Mouse (Mus musculus) spleen, adult 2 months (tissue): ENCODE data around the gene Eps8l2. TPM values are rescaled to one million over a fixed set of nuclear protein-coding genes. Genes with fewer than 3 reads are reported as not detected.
A peak's percentile ranks its signal among the peaks of the same experiment; 100 is the strongest.

Experiments
- DNase-seq, 2 experiments: peaks; one replicate each; pipeline versions ENCODE4 v3.0.0 to v3.0.0-alpha.2; 2012 to 2021; ENCODE audit warnings: low spot score in 2 of 2, low read depth in 1 of 2
- H3K27ac ChIP-seq: fragments of 200-500 bp; 2 replicates; pipeline ENCODE4 v1.5.1; 2012; ENCODE audit warnings: low read length, inconsistent platforms; ENCODE audit not compliant: insufficient read depth
- H3K27me3 ChIP-seq: fragments of 200-500 bp; 2 replicates; pipeline ENCODE4 v1.6.1; 2012; ENCODE audit warnings: mild to moderate bottlenecking, moderate library complexity, low read length, inconsistent platforms; ENCODE audit not compliant: control insufficient read depth, insufficient read depth
- H3K36me3 ChIP-seq: fragments of 200-500 bp; 2 replicates; pipeline ENCODE4 v1.6.1; 2012; ENCODE audit warnings: mild to moderate bottlenecking, low read length, inconsistent platforms; ENCODE audit not compliant: control insufficient read depth, insufficient read depth
- H3K4me1 ChIP-seq: fragments of 200-500 bp; 2 replicates; pipeline ENCODE4 v1.6.1; 2011; ENCODE audit warnings: inconsistent platforms; ENCODE audit not compliant: control insufficient read depth, insufficient read depth, insufficient read length
- H3K4me3 ChIP-seq: fragments of 200-500 bp; 2 replicates; pipeline ENCODE4 v1.5.1; 2011; ENCODE audit warnings: mild to moderate bottlenecking, inconsistent platforms; ENCODE audit not compliant: insufficient read depth, insufficient read length; ENCODE audit errors: extremely low read depth
- CTCF ChIP-seq: fragments of 200-500 bp; IDR thresholded peaks from 2 replicates; pipeline ENCODE4 v1.5.1; 2011; ENCODE audit warnings: mild to moderate bottlenecking, inconsistent platforms; ENCODE audit not compliant: insufficient read depth, insufficient read length, insufficient replicate concordance; ENCODE audit errors: extremely low read depth
- POLR2A ChIP-seq: fragments of 200-500 bp; IDR thresholded peaks from 2 replicates; pipeline ENCODE4 v1.6.1; 2011; ENCODE audit warnings: low read depth, low read length, inconsistent platforms
- WGBS: fragments of 180-500 bp; shearing (Covaris S2); methylation state at CpG from one replicate; pipeline ENCODE4 v1.1.7; 2018; 5-methylcytosine and 5-hydroxymethylcytosine counted together
- polyA plus RNA-seq: library from polyadenylated mRNA; depleted of rRNA; stranded (reverse); fragments of >200 nt; gene quantifications from 2 replicates; pipeline ENCODE4 v1.2.3, GENCODE M21; 2012

Gene Eps8l2
- polyA plus RNA-seq, 1 experiment = 2.5 TPM

GRCm38 (mm10) chr7:141317619-141318132, 21.0 kb upstream of the Eps8l2 start:
- Histone ChIP-seq H3K4me1 (no peaks in the 10 kb centered on the region), H3K27ac (no peak overlapping the region), H3K27me3 (no peaks in the 10 kb centered on the region), H3K4me3 (no peak overlapping the region), H3K36me3 (peaks cover 33% of the 10 kb centered on the region)
- no peak for DNase-seq
- no peak for TF ChIP-seq POLR2A
- WGBS = 86% methylated on average over 1 of the region's 1 CpGs

DNA sequence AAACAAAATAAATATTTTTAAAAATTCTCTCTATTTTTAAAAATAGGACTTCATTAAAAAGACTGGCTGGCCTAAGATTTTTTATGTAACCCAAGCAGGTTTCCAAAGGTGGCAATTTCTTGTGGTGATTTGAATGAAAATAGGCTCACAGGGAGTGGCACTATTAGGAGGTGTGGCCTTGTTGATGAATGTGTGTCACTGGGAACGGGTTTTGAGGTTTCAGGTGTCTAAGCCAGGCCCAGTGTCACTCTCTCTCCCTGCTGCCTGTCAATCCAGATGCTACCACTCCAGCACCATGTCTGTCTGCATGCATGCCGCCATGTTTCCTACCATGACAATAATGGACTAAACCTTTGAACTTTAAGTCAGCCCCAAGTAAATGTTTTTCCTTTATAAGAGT, 19.2 kb upstream of the Eps8l2 start:
- Histone ChIP-seq H3K36me3 (peaks cover 27% of the 10 kb centered on the region), H3K27me3 (no peaks in the 10 kb centered on the region), H3K4me3 (no peak overlapping the region), H3K4me1 (no peaks in the 10 kb centered on the region), H3K27ac (no peak overlapping the region)
- DNase-seq = no peak
- no peak for TF ChIP-seq POLR2A
- no peak for TF ChIP-seq CTCF
- WGBS = 84% methylated on average over 2 of the region's 2 CpGs

GRCm38 (mm10) chr7:141324686-141325085, 14.0 kb upstream of the Eps8l2 start:
- Histone ChIP-seq H3K36me3 (peaks cover 19% of the 10 kb centered on the region), H3K27me3 (no peaks in the 10 kb centered on the region), H3K27ac (no peak overlapping the region), H3K4me1 (peaks cover 12% of the 10 kb centered on the region), H3K4me3 (no peak overlapping the region)
- TF ChIP-seq CTCF (no peak), POLR2A (no peak)
- 97% methylated on average over 1 of the region's 1 CpGs for WGBS
- DNase-seq = no peak

DNA sequence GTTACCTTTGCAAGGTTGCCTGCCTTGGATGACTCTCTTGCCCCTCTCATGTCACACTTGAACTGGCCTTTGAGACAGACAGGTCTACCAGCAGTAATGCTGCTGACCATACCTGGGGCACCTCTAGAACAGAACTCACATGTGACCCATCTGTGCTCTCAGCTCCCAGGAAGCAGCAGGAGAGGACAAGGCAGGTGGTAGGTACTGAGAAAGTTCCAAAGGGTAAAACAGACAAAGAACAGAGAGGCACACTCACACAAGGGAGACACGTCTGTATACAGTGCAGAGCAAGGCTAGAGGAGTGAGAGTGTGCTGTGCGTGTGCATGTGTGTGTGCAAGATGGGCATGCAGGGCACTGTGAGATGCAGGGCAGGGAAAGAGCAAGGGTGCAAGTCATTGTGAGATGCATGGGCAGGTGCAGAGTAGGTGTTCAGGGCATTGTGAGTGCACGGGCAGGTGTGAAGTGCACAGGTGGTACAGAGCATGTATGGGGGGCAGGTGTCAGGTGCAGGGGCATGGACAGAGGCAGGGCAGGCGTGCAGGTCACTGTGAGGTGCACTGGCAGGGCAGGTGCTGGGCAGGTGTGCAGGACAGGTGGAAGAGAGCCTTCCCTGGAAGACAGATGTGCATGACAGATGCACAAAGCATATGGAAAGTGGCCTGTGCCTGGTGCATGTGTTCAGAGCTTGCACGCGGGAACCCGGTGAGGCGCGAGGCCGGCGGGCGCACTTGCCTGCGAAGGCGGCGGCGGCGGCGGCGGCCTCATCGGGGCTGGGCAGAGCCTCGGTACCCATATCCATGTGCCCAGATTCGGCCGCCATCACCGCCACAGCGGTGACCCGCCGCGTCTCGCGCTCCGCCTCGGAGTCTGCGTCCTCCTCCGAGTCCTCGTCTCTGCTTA, 11.9 kb upstream of the Eps8l2 start:
- H3K27me3 ChIP-seq = no peaks in the 10 kb centered on the region
- H3K36me3 ChIP-seq = peaks cover 12% of the 10 kb centered on the region
- no peak for TF ChIP-seq CTCF
- no peak for TF ChIP-seq POLR2A
- peak overlapping the region; percentile 65 for H3K4me3 ChIP-seq
- peaks cover 12% of the 10 kb centered on the region for H3K4me1 ChIP-seq
- H3K27ac ChIP-seq = peak overlapping the region; percentile 72
- WGBS = 15% methylated on average over 18 of the region's 35 CpGs
- no peak for DNase-seq

GRCm38 (mm10) chr7:141327469-141328372, 11.0 kb upstream of the Eps8l2 start, which contains the start of the genes Deaf1 and Tmem80:
Deaf1 (minus strand) TSS chr7:141327690.
Tmem80 (plus strand) TSS chr7:141327739.
- no peaks in the 10 kb centered on the region for H3K27me3 ChIP-seq
- peak within 1 kb of the TSS; percentile 90 for H3K4me3 ChIP-seq
- H3K27ac ChIP-seq = peak within 1 kb of the TSS; percentile 94
- peaks cover 10% of the 10 kb centered on the region for H3K36me3 ChIP-seq
- peak; percentile 98 for TF ChIP-seq POLR2A
- no peak for TF ChIP-seq CTCF
- H3K4me1 ChIP-seq = peaks cover 12% of the 10 kb centered on the region
- WGBS = under 1% methylated on average over 105 of the region's 105 CpGs
- DNase-seq = peak; percentile 95 to 99

- 16% methylated on average over 24 of the region's 24 CpGs for WGBS
- no peak for DNase-seq
These were observed 10.2 kb upstream of the Eps8l2 start for GRCm38 (mm10) chr7:141328373-141328990.

More at GRCm38 (mm10) chr7:141328373-141328990, 10.2 kb upstream of the Eps8l2 start:
- Histone ChIP-seq H3K36me3 (peaks cover 11% of the 10 kb centered on the region), H3K27ac (peak overlapping the region; percentile 94), H3K4me3 (peak overlapping the region; percentile 90), H3K4me1 (peaks cover 12% of the 10 kb centered on the region), H3K27me3 (no peaks in the 10 kb centered on the region)
- TF ChIP-seq CTCF (no peak), POLR2A (no peak)
